Mouse (Mus musculus) neural tube, embryonic 11.5 days (tissue): Measurements from ENCODE around the gene Ripor2. TPM values are rescaled to one million over a fixed set of nuclear protein-coding genes. Genes with fewer than 3 reads are reported as not detected.
A peak's percentile ranks its signal among the peaks of the same experiment; 100 is the strongest.

Experiments
- ATAC-seq: fragments of 200-750 bp; cut with Nextera tagmentation; 2 replicates; pipeline ENCODE4 v1.8.0; 2017; ENCODE audit warnings: moderate number of reproducible peaks, mild to moderate bottlenecking, moderate TSS enrichment, moderate library complexity; ENCODE audit not compliant: insufficient read depth, low FRiP score, low TSS enrichment
- DNase-seq: peaks from one replicate; pipeline ENCODE4 v3.0.0-alpha.2; 2015; ENCODE audit warnings: low spot score
- H3K27ac ChIP-seq: fragments of 300-500 bp; sonication (generic); 2 replicates; pipeline ENCODE4 v1.5.1; 2014; ENCODE audit warnings: low read depth, mild to moderate bottlenecking, low read length
- H3K27me3 ChIP-seq: fragments of 300-500 bp; sonication (generic); 2 replicates; pipeline ENCODE4 v1.6.1; 2014; ENCODE audit warnings: mild to moderate bottlenecking, low read length, mixed read lengths; ENCODE audit not compliant: control insufficient read depth, insufficient read depth
- H3K36me3 ChIP-seq: fragments of 300-500 bp; sonication (generic); 2 replicates; pipeline ENCODE4 v1.6.1; 2014; ENCODE audit warnings: mild to moderate bottlenecking, low read length, moderate library complexity, mixed read lengths; ENCODE audit not compliant: control insufficient read depth, insufficient read depth
- H3K4me1 ChIP-seq: fragments of 300-500 bp; sonication (generic); 2 replicates; pipeline ENCODE4 v1.6.1; 2014; ENCODE audit warnings: low read length, mixed read lengths; ENCODE audit not compliant: control insufficient read depth, insufficient read depth
- H3K4me2 ChIP-seq: fragments of 300-500 bp; sonication (generic); 2 replicates; pipeline ENCODE4 v1.6.1; 2014; ENCODE audit warnings: low read depth, mild to moderate bottlenecking, moderate library complexity
- H3K4me3 ChIP-seq: fragments of 300-500 bp; sonication (generic); 2 replicates; pipeline ENCODE4 v1.5.1; 2014; ENCODE audit warnings: low read depth, low read length
- H3K9ac ChIP-seq: fragments of 300-500 bp; sonication (generic); 2 replicates; pipeline ENCODE4 v1.6.1; 2014; ENCODE audit warnings: mild to moderate bottlenecking, low read length
- H3K9me3 ChIP-seq: fragments of 300-500 bp; sonication (generic); 2 replicates; pipeline ENCODE4 v1.6.1; 2016; ENCODE audit warnings: low read length; ENCODE audit not compliant: control insufficient read depth
- WGBS: fragments of 180-500 bp; shearing (Covaris S2); extraction: QIAGEN DNeasy Blood & Tissue Kit; methylation state at CpG from one replicate; pipeline ENCODE4 v1.1.7; 2014; 5-methylcytosine and 5-hydroxymethylcytosine counted together
- polyA plus RNA-seq: library from polyadenylated mRNA; unstranded; fragments of >200 nt; fragmentation: Nextera tagmentation; extraction: Ambion mirVana; gene quantifications from 2 replicates; pipeline ENCODE4 v1.2.1, GENCODE M21; 2014

Gene Ripor2
- polyA plus RNA-seq, 1 experiment from 2014 or later, result 6.2 TPM

DNA sequence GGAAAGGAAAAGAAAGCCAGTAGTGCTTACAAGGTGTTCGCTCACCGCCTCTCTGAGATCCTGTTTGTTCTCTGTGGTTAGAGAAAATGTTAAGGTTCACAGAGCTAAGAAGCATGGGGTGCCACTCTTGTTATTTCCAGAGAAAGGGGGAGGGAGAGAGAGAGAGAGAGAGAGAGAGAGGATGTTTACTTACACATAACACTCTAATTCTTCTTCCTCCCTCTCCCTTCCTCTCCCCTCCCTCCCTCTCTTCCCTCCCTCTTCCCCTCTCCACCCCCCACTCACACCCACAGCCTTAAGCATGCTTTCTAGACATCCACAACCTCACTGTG, 35.8 kb downstream of the Ripor2 start:
- no peak for ATAC-seq
- WGBS, result 68% methylated on average over 2 of the region's 2 CpGs

DNA sequence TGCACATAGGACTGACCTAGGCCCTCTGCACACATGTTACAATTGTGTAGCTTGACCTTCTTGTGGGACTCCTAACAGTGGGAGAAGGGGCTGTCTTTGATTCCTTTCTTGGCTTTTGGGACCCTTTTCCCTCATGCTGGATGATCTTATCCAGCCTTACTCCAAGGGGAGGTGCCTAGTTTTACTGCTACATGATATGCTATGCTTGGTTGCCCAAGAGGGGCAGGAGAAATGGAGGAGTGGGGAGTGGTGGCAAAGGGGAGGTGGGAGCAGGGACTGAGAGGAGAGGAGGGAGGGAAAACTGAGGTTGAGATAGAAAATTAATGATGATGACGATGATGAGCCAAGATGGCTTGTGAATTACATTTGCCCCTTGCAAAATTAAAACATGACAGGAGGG, 37.7 kb downstream of the Ripor2 start:
- Histone ChIP-seq H3K4me2 (no peak overlapping the region), H3K27ac (no peak overlapping the region), H3K36me3 (no peaks in the 10 kb centered on the region), H3K27me3 (no peaks in the 10 kb centered on the region), H3K9ac (no peak overlapping the region), H3K4me3 (no peak overlapping the region), H3K4me1 (peaks cover 13% of the 10 kb centered on the region), H3K9me3 (no peaks in the 10 kb centered on the region)
- ATAC-seq, result no peak
- 63% methylated on average over 1 of the region's 1 CpGs for WGBS
- no peak for DNase-seq

More for the DNA sequence above, 35.8 kb downstream of the Ripor2 start:
- no peak for DNase-seq
- Histone ChIP-seq H3K9me3 (no peaks in the 10 kb centered on the region), H3K36me3 (no peaks in the 10 kb centered on the region), H3K27me3 (no peaks in the 10 kb centered on the region), H3K9ac (no peak overlapping the region), H3K4me1 (peaks cover 13% of the 10 kb centered on the region), H3K4me2 (no peak overlapping the region), H3K27ac (no peak overlapping the region), H3K4me3 (no peak overlapping the region)

DNA sequence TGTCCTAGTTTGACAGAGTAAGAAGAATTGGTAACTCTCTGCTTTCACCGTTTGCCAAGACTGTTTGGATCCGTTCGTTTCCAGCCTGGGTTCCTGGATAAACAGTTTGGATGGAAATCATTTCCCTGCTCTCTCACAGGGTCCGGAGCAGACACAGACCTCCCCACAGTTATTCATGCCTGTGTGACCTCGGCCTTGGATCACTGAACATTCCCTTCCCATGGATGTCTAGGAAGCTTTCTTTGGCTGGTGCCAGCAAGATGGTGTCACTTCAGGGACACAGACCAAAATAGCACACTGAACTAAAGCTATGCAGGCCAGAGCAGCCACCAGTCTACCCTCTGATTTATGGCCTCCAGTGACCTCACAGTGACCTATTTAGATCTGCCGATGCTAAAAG, 38.5 kb downstream of the Ripor2 start:
- H3K36me3 ChIP-seq, result no peaks in the 10 kb centered on the region
- DNase-seq, result peak; percentile 50
- no peak overlapping the region for H3K27ac ChIP-seq
- no peaks in the 10 kb centered on the region for H3K9me3 ChIP-seq
- no peak overlapping the region for H3K4me3 ChIP-seq
- 14% methylated on average over 6 of the region's 6 CpGs for WGBS
- no peaks in the 10 kb centered on the region for H3K27me3 ChIP-seq
- H3K9ac ChIP-seq, result no peak overlapping the region
- H3K4me1 ChIP-seq, result peaks cover 13% of the 10 kb centered on the region
- no peak for ATAC-seq
- H3K4me2 ChIP-seq, result no peak overlapping the region

DNA sequence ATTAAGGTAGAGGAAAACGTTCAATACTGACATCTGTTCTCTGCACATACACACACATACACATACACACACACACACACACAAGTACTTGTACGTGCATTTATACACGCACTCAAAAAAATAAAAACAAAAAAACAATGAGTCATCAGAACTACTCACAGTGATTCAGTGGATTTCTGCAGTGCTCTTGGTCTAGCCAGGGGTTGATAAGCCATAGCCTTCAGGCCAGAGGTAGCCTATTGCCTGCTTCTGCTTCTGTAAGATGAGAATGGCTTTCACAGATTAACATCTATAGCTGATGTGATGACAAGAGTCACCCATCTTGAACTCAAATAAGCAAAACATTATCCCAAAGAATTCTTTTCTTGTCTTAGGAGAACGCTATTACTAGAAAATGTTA, 41.6 kb downstream of the Ripor2 start:
- no peak for ATAC-seq
- Histone ChIP-seq H3K4me2 (no peak overlapping the region), H3K4me3 (no peak overlapping the region), H3K9ac (no peak overlapping the region), H3K9me3 (no peaks in the 10 kb centered on the region), H3K36me3 (no peaks in the 10 kb centered on the region), H3K27ac (no peak overlapping the region), H3K4me1 (peaks cover 5% of the 10 kb centered on the region), H3K27me3 (no peaks in the 10 kb centered on the region)
- WGBS, result 80% methylated on average over 4 of the region's 4 CpGs
- DNase-seq, result no peak

DNA sequence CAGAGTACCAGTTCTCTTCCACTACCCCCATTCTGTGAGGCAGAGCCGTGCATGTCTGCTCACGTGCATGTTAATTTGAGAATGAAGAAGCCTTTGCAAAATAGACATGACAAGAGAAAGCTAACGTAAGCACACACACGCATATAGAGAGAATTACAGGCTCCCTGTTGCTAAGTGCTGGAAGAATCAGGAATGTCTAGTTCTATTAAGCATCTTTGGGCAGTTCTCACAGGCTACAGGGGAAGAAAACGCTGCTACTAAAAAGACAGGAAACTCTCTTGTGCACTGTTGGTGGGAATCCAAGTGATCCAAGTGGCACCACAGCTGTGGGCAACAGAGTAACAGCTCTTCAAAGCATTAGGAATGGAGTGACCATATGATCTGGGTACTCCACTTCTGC, 43.1 kb downstream of the Ripor2 start:
- H3K27ac ChIP-seq, result no peak overlapping the region
- 62% methylated on average over 5 of the region's 5 CpGs for WGBS

DNA sequence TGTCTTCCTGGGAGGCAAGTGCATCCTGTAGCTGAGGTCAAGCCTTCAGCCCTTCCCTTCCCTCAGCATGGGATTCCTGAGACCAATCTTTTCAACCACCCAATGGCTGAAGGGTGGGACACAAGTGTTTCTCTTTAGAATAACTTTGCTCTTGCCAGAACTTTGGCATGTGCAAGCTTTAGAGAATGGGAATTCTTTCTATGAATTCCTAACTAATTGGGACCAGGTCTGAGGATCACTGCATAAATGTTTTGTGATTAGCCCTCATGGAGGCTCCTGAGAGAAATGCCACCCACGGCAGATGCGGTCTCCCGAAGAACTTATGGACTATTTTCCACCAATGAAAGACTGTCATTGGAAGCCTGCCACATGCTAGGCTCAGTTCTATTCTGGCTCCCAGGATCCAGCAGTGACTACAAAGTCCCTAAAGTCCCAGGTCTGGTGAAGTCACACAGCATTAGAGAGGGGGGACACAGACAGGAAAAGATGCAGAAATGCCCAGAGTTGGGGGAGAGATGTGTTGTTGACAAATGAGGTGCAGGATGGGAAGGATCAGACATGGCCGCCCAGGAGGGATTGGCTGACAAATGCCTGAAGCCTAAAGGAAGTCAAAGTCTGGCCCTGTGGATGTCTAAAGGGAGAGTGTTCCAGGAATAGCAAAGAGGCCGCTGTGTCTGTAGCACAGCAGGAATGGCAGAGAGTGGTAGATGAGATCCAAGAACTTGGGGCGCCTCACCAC, 44.9 kb downstream of the Ripor2 start:
- Histone ChIP-seq H3K36me3 (no peaks in the 10 kb centered on the region), H3K9me3 (no peaks in the 10 kb centered on the region), H3K4me1 (peaks cover 5% of the 10 kb centered on the region; the same call in 1 of the 2 replicates), H3K4me2 (no peak overlapping the region), H3K27ac (no peak overlapping the region), H3K4me3 (no peak overlapping the region), H3K27me3 (no peaks in the 10 kb centered on the region), H3K9ac (no peak overlapping the region)
- ATAC-seq, result no peak
- 93% methylated on average over 6 of the region's 6 CpGs for WGBS
- no peak for DNase-seq

More for the DNA sequence above, 43.1 kb downstream of the Ripor2 start:
- H3K9ac ChIP-seq, result no peak overlapping the region
- no peak for ATAC-seq
- no peaks in the 10 kb centered on the region for H3K9me3 ChIP-seq
- DNase-seq, result no peak
- H3K4me2 ChIP-seq, result no peak overlapping the region
- no peaks in the 10 kb centered on the region for H3K27me3 ChIP-seq
- H3K4me1 ChIP-seq, result peaks cover 10% of the 10 kb centered on the region
- H3K36me3 ChIP-seq, result no peaks in the 10 kb centered on the region
- no peak overlapping the region for H3K4me3 ChIP-seq

DNA sequence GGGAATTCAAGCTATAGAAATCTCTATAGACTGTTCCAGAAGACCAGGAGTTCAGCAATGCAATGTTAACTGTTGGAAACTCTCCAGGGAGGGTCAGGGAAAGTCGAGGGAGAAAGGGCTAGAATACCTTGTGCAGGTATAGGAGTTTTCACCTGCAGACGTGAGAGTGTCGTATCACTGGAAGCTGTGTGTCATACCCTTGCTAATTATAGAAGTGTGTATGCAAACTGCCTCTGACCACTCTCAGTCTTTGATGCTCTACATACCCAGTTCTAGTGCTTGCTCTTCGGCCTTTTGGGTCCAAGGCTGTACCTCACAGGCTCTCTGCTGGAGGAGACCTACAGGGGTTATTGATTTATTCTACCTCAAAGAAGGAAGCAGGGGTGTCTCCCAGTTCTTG, 46.2 kb downstream of the Ripor2 start:
- Histone ChIP-seq H3K9me3 (no peaks in the 10 kb centered on the region), H3K4me3 (no peak overlapping the region), H3K36me3 (no peaks in the 10 kb centered on the region), H3K27ac (no peak overlapping the region), H3K4me2 (no peak overlapping the region), H3K4me1 (peaks cover 5% of the 10 kb centered on the region; the same call in 1 of the 2 replicates), H3K9ac (no peak overlapping the region), H3K27me3 (no peaks in the 10 kb centered on the region)
- WGBS, result 78% methylated on average over 4 of the region's 4 CpGs
- no peak for DNase-seq
- ATAC-seq, result no peak

DNA sequence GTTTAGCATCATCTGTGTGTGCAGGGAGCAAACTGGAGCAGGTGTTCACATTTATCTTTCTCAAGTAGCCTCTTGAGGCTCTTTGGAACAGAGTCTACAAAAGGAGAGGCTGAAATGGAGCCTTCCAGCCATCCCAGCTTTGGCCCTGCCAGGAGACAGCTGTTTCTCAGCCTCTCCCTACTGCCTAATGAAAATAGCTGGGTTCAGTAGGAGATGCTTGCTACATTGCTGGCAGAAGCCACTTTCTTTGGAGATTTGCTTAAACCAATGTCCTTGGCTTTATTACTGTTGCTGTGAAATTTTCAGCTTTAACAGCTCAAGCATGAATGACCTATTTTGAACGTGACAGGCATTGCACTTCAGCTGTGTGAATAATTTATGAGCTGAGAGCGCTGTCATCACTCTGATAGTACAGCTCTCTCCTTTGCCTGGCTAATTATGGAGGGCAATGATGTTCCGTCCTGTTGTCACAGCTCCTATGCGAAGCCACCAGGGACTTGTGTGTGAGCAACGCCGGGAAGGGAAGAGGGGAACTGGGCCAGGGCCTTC, 47.2 kb downstream of the Ripor2 start:
- Histone ChIP-seq H3K27me3 (no peaks in the 10 kb centered on the region), H3K27ac (peak overlapping the region; percentile 73), H3K4me2 (no peak overlapping the region), H3K9me3 (no peaks in the 10 kb centered on the region), H3K4me3 (no peak overlapping the region), H3K4me1 (peaks cover 5% of the 10 kb centered on the region; the same call in 1 of the 2 replicates), H3K9ac (no peak overlapping the region), H3K36me3 (no peaks in the 10 kb centered on the region)
- ATAC-seq (peak; percentile 75), DNase-seq (peak; percentile 62)
- WGBS, result 49% methylated on average over 6 of the region's 6 CpGs

DNA sequence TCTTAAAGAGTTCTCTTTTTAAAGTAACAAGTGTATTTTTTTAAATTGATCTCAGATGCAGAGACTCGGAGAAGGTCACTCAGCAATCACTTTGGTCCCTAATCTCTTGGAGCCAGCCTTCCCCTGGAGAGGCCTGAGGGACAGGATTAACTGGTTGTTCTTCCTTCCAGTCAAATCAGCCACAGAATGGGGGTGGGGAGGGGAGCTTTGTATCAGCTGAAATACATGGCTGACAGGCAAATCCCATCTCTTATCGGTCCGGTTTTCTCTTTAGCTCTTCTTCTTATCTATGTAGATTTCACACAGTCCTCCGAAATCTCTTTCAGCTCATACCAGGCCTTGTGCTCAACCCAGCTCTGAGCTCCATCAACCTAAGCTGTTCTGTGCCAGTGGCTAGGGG, 48.4 kb downstream of the Ripor2 start:
- no peak overlapping the region for H3K27ac ChIP-seq

More for the DNA sequence above, 48.4 kb downstream of the Ripor2 start:
- H3K4me1 ChIP-seq, result peaks cover 5% of the 10 kb centered on the region; the same call in 1 of the 2 replicates
- no peaks in the 10 kb centered on the region for H3K36me3 ChIP-seq
- no peak for DNase-seq
- no peak overlapping the region for H3K4me3 ChIP-seq
- H3K9ac ChIP-seq, result no peak overlapping the region
- H3K9me3 ChIP-seq, result no peaks in the 10 kb centered on the region
- no peak for ATAC-seq
- no peaks in the 10 kb centered on the region for H3K27me3 ChIP-seq
- WGBS, result 79% methylated on average over 4 of the region's 4 CpGs
- no peak overlapping the region for H3K4me2 ChIP-seq
